Mouse (Mus musculus) MEL (cell line): ENCODE measurements around the gene Clca3a1. TPM values are rescaled to one million over a fixed set of nuclear protein-coding genes. Genes with fewer than 3 reads are reported as not detected.

Source experiments
- DNase-seq: peaks from one replicate; pipeline ENCODE4 v3.0.0; 2011; ENCODE audit warnings: low read depth, low spot score
- H3K27ac ChIP-seq: 2 replicates; pipeline ENCODE4 v1.5.1; 2012; ENCODE audit warnings: low read depth, mild to moderate bottlenecking, control low read depth, low read length, moderate library complexity; ENCODE audit not compliant: control insufficient read depth
- H3K27me3 ChIP-seq, 2 experiments: fragments of 150-350 bp in 1 of 2; sonication (generic) in 1 of 2; 2 replicates each; pipeline ENCODE4 v1.6.1; 2012; ENCODE audit warnings: low read length in 2 of 2, mild to moderate bottlenecking in 2 of 2, improper control_type of control experiment in 1 of 2, moderate library complexity in 1 of 2; ENCODE audit not compliant: insufficient read depth in 2 of 2, control insufficient read depth in 1 of 2
- H3K36me3 ChIP-seq, 2 experiments: 2 replicates each; pipeline ENCODE4 v1.6.1; 2012 to 2014; ENCODE audit warnings: low read length in 2 of 2, improper control_type of control experiment in 1 of 2, inconsistent platforms in 1 of 2, mild to moderate bottlenecking in 1 of 2; ENCODE audit not compliant: insufficient read depth in 2 of 2, control insufficient read depth in 1 of 2
- H3K4me1 ChIP-seq, 2 experiments: fragments of 150-350 bp in 1 of 2; sonication (generic) in 1 of 2; 2 replicates each; pipeline ENCODE4 v1.6.1; 2012; ENCODE audit warnings: low read length in 2 of 2, improper control_type of control experiment in 1 of 2, mild to moderate bottlenecking in 1 of 2; ENCODE audit not compliant: insufficient read depth in 2 of 2, control insufficient read depth in 1 of 2
- H3K4me3 ChIP-seq, 2 experiments: fragments of 150-350 bp in 1 of 2; sonication (generic) in 1 of 2; 2 replicates each; pipeline ENCODE4 v1.5.1; 2012; ENCODE audit warnings: low read depth in 2 of 2, low read length in 2 of 2, mild to moderate bottlenecking in 2 of 2, moderate library complexity in 2 of 2, control low read depth in 1 of 2, improper control_type of control experiment in 1 of 2; ENCODE audit not compliant: control insufficient read depth in 1 of 2, insufficient read depth in 1 of 2
- H3K79me2 ChIP-seq: 2 replicates; pipeline ENCODE4 v1.6.1; 2012; ENCODE audit warnings: mild to moderate bottlenecking, low read length, moderate library complexity; ENCODE audit not compliant: control insufficient read depth, poor library complexity, insufficient read depth
- H3K9ac ChIP-seq: 2 replicates; pipeline ENCODE4 v1.6.1; 2012; ENCODE audit warnings: low read depth, mild to moderate bottlenecking, control low read depth, low read length, moderate library complexity; ENCODE audit not compliant: control insufficient read depth, poor library complexity, severe bottlenecking
- H3K9me3 ChIP-seq: fragments of 150-350 bp; sonication (generic); replicated peaks from 2 replicates; pipeline ENCODE4 v1.6.1; 2012; ENCODE audit warnings: mild to moderate bottlenecking, low read length, improper control_type of control experiment, moderate library complexity; ENCODE audit not compliant: insufficient read depth
- BHLHE40 ChIP-seq: IDR thresholded peaks from 2 replicates; pipeline ENCODE4 v1.6.1; 2012; ENCODE audit warnings: low read depth, mild to moderate bottlenecking, inconsistent platforms, low read length, improper control_type of control experiment, borderline replicate concordance
- CHD1 ChIP-seq: IDR thresholded peaks from 2 replicates; pipeline ENCODE4 v1.6.1; 2012; ENCODE audit warnings: low read depth, mild to moderate bottlenecking, inconsistent platforms, low read length, improper control_type of control experiment
- CHD2 ChIP-seq: IDR thresholded peaks from 2 replicates; pipeline ENCODE4 v1.6.1; 2011; ENCODE audit warnings: low read length, improper control_type of control experiment
- E2F4 ChIP-seq: IDR thresholded peaks from 2 replicates; pipeline ENCODE4 v1.6.1; 2011; ENCODE audit warnings: low read depth, low read length, improper control_type of control experiment, borderline replicate concordance
- ELF1 ChIP-seq: IDR thresholded peaks from 2 replicates; pipeline ENCODE4 v1.6.1; 2014; ENCODE audit warnings: low read depth, mild to moderate bottlenecking, inconsistent platforms, low read length, improper control_type of control experiment, moderate library complexity
- ETS1 ChIP-seq: IDR thresholded peaks from 2 replicates; pipeline ENCODE4 v1.6.1; 2012; ENCODE audit warnings: low read depth, mild to moderate bottlenecking, inconsistent platforms, low read length, improper control_type of control experiment, moderate library complexity
- GABPA ChIP-seq: IDR thresholded peaks from 2 replicates; pipeline ENCODE4 v1.6.1; 2012; ENCODE audit warnings: low read depth, mild to moderate bottlenecking, inconsistent platforms, low read length, improper control_type of control experiment, moderate library complexity
- GATA1 ChIP-seq: IDR thresholded peaks from 2 replicates; pipeline ENCODE4 v1.6.1; 2011; ENCODE audit warnings: low read depth, low read length, improper control_type of control experiment
- JUND ChIP-seq: IDR thresholded peaks from 2 replicates; pipeline ENCODE4 v1.6.1; 2011; ENCODE audit warnings: low read depth, mild to moderate bottlenecking, improper control_type of control experiment, low read length
- MAFK ChIP-seq: IDR thresholded peaks from 2 replicates; pipeline ENCODE4 v1.6.1; 2011; ENCODE audit warnings: low read depth, mild to moderate bottlenecking, low read length, improper control_type of control experiment, borderline replicate concordance
- MAX ChIP-seq: IDR thresholded peaks from 2 replicates; pipeline ENCODE4 v1.6.1; 2011; ENCODE audit warnings: low read length, improper control_type of control experiment
- MXI1 ChIP-seq: IDR thresholded peaks from 2 replicates; pipeline ENCODE4 v1.6.1; 2011; ENCODE audit warnings: mild to moderate bottlenecking, low read depth, low read length, improper control_type of control experiment
- MYB ChIP-seq: IDR thresholded peaks from 2 replicates; pipeline ENCODE4 v1.6.1; 2011; ENCODE audit warnings: mild to moderate bottlenecking, low read depth, low read length, improper control_type of control experiment
- MYC ChIP-seq: IDR thresholded peaks from 2 replicates; pipeline ENCODE4 v1.6.1; 2011; ENCODE audit warnings: low read depth, mild to moderate bottlenecking, low read length, improper control_type of control experiment, moderate library complexity
- NELFE ChIP-seq: IDR thresholded peaks from 2 replicates; pipeline ENCODE4 v1.6.1; 2011; ENCODE audit warnings: low read depth, low read length, improper control_type of control experiment
- POLR2A ChIP-seq, 2 experiments: IDR thresholded peaks; 2 replicates each; pipeline ENCODE4 v1.6.1; 2011 to 2012; ENCODE audit warnings: low read length in 2 of 2, mild to moderate bottlenecking in 2 of 2, control low read depth in 1 of 2, improper control_type of control experiment in 1 of 2, low read depth in 1 of 2, moderate library complexity in 1 of 2; ENCODE audit not compliant: control insufficient read depth in 1 of 2, insufficient read depth in 1 of 2, poor library complexity in 1 of 2
- POLR2AphosphoS2 ChIP-seq: IDR thresholded peaks from 2 replicates; pipeline ENCODE4 v1.6.1; 2011; ENCODE audit warnings: low read length, improper control_type of control experiment
- POLR2AphosphoS5 ChIP-seq: IDR thresholded peaks from 2 replicates; pipeline ENCODE4 v1.6.1; 2012; ENCODE audit warnings: low read depth, borderline replicate concordance, mild to moderate bottlenecking, inconsistent platforms, low read length, moderate library complexity, mixed read lengths
- RAD21 ChIP-seq: IDR thresholded peaks from 2 replicates; pipeline ENCODE4 v1.6.1; 2011; ENCODE audit warnings: mild to moderate bottlenecking, low read depth, low read length, improper control_type of control experiment
- RCOR1 ChIP-seq: IDR thresholded peaks from 2 replicates; pipeline ENCODE4 v1.6.1; 2012; ENCODE audit warnings: low read depth, mild to moderate bottlenecking, inconsistent platforms, low read length, improper control_type of control experiment
- SIN3A ChIP-seq: IDR thresholded peaks from 2 replicates; pipeline ENCODE4 v1.6.1; 2012; ENCODE audit warnings: low read length, improper control_type of control experiment, inconsistent platforms
- SMC3 ChIP-seq: IDR thresholded peaks from 2 replicates; pipeline ENCODE4 v1.6.1; 2011; ENCODE audit warnings: low read depth, low read length, improper control_type of control experiment
- TAL1 ChIP-seq: IDR thresholded peaks from 2 replicates; pipeline ENCODE4 v1.6.1; 2012; ENCODE audit warnings: mild to moderate bottlenecking, inconsistent platforms, low read length, moderate library complexity, mixed read lengths
- TCF12 ChIP-seq: IDR thresholded peaks from 2 replicates; pipeline ENCODE4 v1.6.1; 2014; ENCODE audit warnings: low read depth, mild to moderate bottlenecking, inconsistent platforms, low read length, improper control_type of control experiment, moderate library complexity
- USF1 ChIP-seq: IDR thresholded peaks from 2 replicates; pipeline ENCODE4 v1.6.1; 2014; ENCODE audit warnings: low read depth, mild to moderate bottlenecking, inconsistent platforms, low read length, improper control_type of control experiment, moderate library complexity
- ZC3H11A ChIP-seq: IDR thresholded peaks from 2 replicates; pipeline ENCODE4 v1.6.1; 2012; ENCODE audit warnings: low read depth, mild to moderate bottlenecking, inconsistent platforms, low read length, improper control_type of control experiment
- ZKSCAN1 ChIP-seq: IDR thresholded peaks from 2 replicates; pipeline ENCODE4 v1.6.1; 2012; ENCODE audit warnings: low read depth, mild to moderate bottlenecking, inconsistent platforms, low read length, improper control_type of control experiment, moderate library complexity
- ZNF384 ChIP-seq: IDR thresholded peaks from 2 replicates; pipeline ENCODE4 v1.6.1; 2012; ENCODE audit warnings: low read depth, mild to moderate bottlenecking, inconsistent platforms, low read length, improper control_type of control experiment
- polyA plus RNA-seq, 2 experiments: library from polyadenylated mRNA; stranded (reverse) in 1 of 2; unstranded in 1 of 2; fragments of >175 nt in 1 of 2; fragments of >200 nt in 1 of 2; gene quantifications; 2 replicates each; pipeline versions ENCODE4 v1.2.1 to v1.2.4; 2012; ENCODE audit warnings: low replicate concordance in 2 of 2, low read depth in 1 of 2; ENCODE audit not compliant: insufficient read length in 2 of 2, insufficient read depth in 1 of 2, missing spikeins in 1 of 2
- total RNA-seq: library from RNA; depleted of rRNA; stranded (reverse); fragments of 300-350 nt; gene quantifications from 2 replicates; pipeline ENCODE4 v1.2.3, GENCODE M21; 2012

Clca3a1 gene
- total and polyA plus RNA-seq, 3 experiments, result 0.12 to 0.40 TPM; not detected in 1

DNA sequence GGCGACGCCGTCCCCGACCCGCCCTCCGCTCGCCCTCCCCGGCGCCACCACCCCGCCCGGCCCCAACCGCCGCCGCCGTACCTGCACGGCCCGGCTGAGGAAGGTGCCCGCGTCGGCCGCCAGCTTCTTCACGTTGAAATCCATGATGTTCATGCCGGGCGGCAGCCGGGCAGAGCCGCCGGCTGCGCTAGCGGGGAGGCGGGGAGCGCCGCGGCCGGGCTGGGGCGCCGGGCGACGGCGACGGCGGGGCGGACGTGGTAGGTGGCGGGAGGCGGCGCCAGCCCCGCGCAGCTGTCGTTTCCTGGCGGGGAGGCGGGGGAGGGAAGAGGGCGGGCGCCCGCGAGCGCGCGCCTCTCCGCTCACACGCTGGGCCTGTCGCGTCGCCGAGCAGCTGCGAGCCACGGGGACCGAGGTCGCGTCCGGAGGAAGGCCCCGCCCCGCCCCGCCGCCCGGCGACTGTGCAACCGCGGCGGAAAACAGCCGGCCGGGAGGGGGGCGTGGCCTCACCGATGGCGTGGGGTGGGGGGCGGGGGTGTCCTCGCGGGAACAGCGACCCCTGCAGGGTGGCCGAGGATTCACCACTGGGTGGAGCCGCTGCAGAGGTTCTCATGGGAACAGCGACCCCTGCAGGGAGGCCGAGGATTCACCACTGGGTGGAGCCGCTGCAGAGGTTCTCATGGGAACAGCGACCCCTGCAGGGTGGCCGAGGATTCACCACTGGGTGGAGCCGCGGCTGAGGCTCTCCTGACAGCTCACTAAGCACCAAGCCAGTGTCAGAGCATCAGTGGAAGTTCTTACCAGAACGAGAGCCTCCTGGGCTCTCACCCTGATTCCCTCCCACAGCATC lies 40.7 kb downstream of the Clca3a1 start, which contains the start of gene Sh3glb1 (continued):
- TF ChIP-seq MAFK (no peak), JUND (no peak), CHD1 (no peak), MAX (no peak), GABPA (no peak)

DNA sequence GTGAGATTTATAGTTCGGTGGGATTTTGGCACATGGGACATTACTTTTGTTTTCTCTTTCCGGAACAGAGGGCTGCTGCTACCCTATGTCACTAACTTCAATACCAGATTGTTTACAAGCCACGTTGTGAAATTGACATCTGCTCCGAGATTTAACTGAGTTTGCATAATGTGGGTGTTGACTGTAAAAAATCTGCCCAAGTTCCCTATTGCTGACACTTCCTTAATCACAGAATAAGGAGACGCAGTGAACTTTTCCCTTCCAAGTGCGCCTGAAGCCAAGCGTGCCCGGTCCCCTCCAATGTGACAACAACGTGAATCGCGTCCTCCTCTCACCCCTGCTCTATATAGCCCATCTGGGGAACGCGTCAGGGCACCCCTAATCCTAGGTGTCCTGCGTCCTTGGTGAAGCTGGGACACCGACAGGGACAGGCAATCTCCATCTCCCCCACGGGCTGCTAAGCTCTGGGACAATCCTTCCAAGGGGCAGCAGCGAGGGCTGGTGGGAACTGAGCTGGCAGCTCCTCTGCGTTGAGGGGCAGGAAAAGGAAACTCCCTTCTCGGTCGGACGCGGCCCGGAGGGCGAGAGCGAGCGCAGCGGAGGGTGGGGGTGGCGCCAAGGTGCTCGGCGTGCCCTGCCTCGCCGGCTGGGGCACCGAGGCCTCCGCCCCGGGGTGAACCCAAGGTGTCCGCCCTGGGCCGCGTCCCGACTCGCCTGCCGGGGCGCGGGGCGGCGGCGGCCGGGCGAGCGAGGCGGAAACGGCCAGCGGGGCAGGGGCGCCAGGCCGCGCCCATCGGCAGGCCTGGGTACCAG lies 41.5 kb downstream of the Clca3a1 start:
- H3K79me2 ChIP-seq, result peaks cover 34% of the 10 kb centered on the region
- DNase-seq, result peak; percentile 74
- peak overlapping the region; percentile 96 for H3K9ac ChIP-seq
- H3K9me3 ChIP-seq, result no peaks in the 10 kb centered on the region
- H3K4me1 ChIP-seq, result peaks cover 9% of the 10 kb centered on the region in 2 experiments; a peak in 3 of 4 replicates
- peak overlapping the region; percentile 81 for H3K27ac ChIP-seq
- no peaks in the 10 kb centered on the region for H3K27me3 ChIP-seq
- TF ChIP-seq MAFK (no peak), ZC3H11A (no peak), ZNF384 (no peak), ELF1 (peak; percentile 22; the same call in 1 of the 2 replicates), GATA1 (no peak), POLR2AphosphoS2 (no peak), SMC3 (no peak), POLR2A (IDR thresholded peaks at IDR 0.05; ENCODE audit: control insufficient read depth in 1 of 2, insufficient read depth in 1 of 2, low read depth in 1 of 2, low read length in 2 of 2, poor library complexity in 1 of 2) (no peak), USF1 (no peak), SIN3A (peak; percentile 84), TAL1 (no peak), CHD2 (no peak), RAD21 (no peak), BHLHE40 (no peak), MYC (no peak), ZKSCAN1 (no peak), E2F4 (no peak), TCF12 (no peak), CHD1 (no peak), RCOR1 (peak; percentile 72), NELFE (no peak), MAX (peak; percentile 46; the same call in 1 of the 2 replicates), MXI1 (peak; percentile 78), MYB (no peak), ETS1 (no peak; the same call in 1 of the 2 replicates), POLR2AphosphoS5 (no peak)
- H3K36me3 ChIP-seq, result peaks cover 0 to 15% of the 10 kb centered on the region in 2 experiments; a peak in 2 of 4 replicates
- peak overlapping the region; percentile 94 to 99 for H3K4me3 ChIP-seq
